Mouse (Mus musculus): ENCODE measurements at regions not wholly inside any gene's neighbourhood (a gene's known extent, or its start where the extent isn't known, plus 50 kb on each side); places are given as distances from the start of the nearest gene placed in this dataset.
A peak's percentile ranks its signal among the peaks of the same experiment; 100 is the strongest.

GRCm38 (mm10) chr17:63003911-63004310 lies 122.8 kb upstream of the Efna5 start:
- no peak for DNase-seq

GRCm38 (mm10) chr17:63002729-63003128 lies 121.6 kb upstream of the Efna5 start:
- DNase-seq, result no peak

- no peak for DNase-seq
Observed at GRCm38 (mm10) chr17:63001898-63002297, 120.8 kb upstream of the Efna5 start.

- peak; percentile 88 for DNase-seq
Observed at GRCm38 (mm10) chr17:62997691-62998090, 116.6 kb upstream of the Efna5 start.

GRCm38 (mm10) chr17:62995316-62995715 lies 114.2 kb upstream of the Efna5 start:
- DNase-seq, result no peak

- DNase-seq, result no peak
Observed at GRCm38 (mm10) chr17:62992977-62993376, 111.9 kb upstream of the Efna5 start.

- no peak for DNase-seq
Observed at GRCm38 (mm10) chr17:62986304-62986703, 105.2 kb upstream of the Efna5 start.

GRCm38 (mm10) chr17:62980337-62980736 lies 99.2 kb upstream of the Efna5 start:
- DNase-seq, result no peak

GRCm38 (mm10) chr17:62977561-62977960 lies 96.4 kb upstream of the Efna5 start:
- no peak for DNase-seq

- no peak for DNase-seq
Observed at GRCm38 (mm10) chr17:62977136-62977535, 96.0 kb upstream of the Efna5 start.

GRCm38 (mm10) chr17:62974627-62975279 lies 93.6 kb upstream of the Efna5 start:
- no peak for DNase-seq

- no peak for DNase-seq
Observed at GRCm38 (mm10) chr17:62969025-62969424, 87.9 kb upstream of the Efna5 start.

- DNase-seq, result no peak
Observed at GRCm38 (mm10) chr17:62963824-62964223, 82.7 kb upstream of the Efna5 start.

GRCm38 (mm10) chr17:62962292-62962618 lies 81.1 kb upstream of the Efna5 start:
- DNase-seq, result no peak

- peak; percentile 28 for DNase-seq
Observed at GRCm38 (mm10) chr17:62961596-62962291, 80.6 kb upstream of the Efna5 start.

- no peak for DNase-seq
Observed at GRCm38 (mm10) chr17:62959146-62959545, 78.0 kb upstream of the Efna5 start.

- DNase-seq, result no peak
Observed at GRCm38 (mm10) chr17:62947537-62948193, 66.5 kb upstream of the Efna5 start.

GRCm38 (mm10) chr17:62940573-62941252 lies 59.6 kb upstream of the Efna5 start:
- DNase-seq, result no peak

GRCm38 (mm10) chr17:62939930-62940572 lies 58.9 kb upstream of the Efna5 start:
- DNase-seq, result no peak

- peak; percentile 18 for DNase-seq
Observed at GRCm38 (mm10) chr17:62939171-62939570, 58.1 kb upstream of the Efna5 start.
